Mouse (Mus musculus): ENCODE results near the gene Rnf5. TPM values are rescaled to one million over a fixed set of nuclear protein-coding genes. Genes with fewer than 3 reads are reported as not detected.
A peak's percentile ranks its signal among the peaks of the same experiment; 100 is the strongest.

The Rnf5 gene
- polyA plus RNA-seq, 1 experiment from 2014 or later, result 88.4 TPM

GRCm38 (mm10) chr17:34604061-34604508, 595 bp upstream of the Rnf5 start, which contains the start of gene Agpat1:
Gene Agpat1, plus strand, starts transcription at chr17:34604262.
- H3K9ac ChIP-seq, result peak within 1 kb of the TSS; percentile 94
- peak within 1 kb of the TSS; percentile 97 for H3K4me2 ChIP-seq
- H3K27ac ChIP-seq (replicated peaks), result peak within 1 kb of the TSS; percentile 89
- peaks cover 23% of the 10 kb centered on the region for H3K36me3 ChIP-seq (replicated peaks)
- H3K9me3 ChIP-seq (replicated peaks), result no peaks in the 10 kb centered on the region
- H3K4me1 ChIP-seq (replicated peaks), result peaks cover 73% of the 10 kb centered on the region
- H3K27me3 ChIP-seq, result no peaks in the 10 kb centered on the region
- ATAC-seq (ENCODE audit: insufficient read depth), result peak; percentile 79
- peak within 1 kb of the TSS; percentile 89 for H3K4me3 ChIP-seq (replicated peaks)
- WGBS (ENCODE audit: insufficient replicate concordance), result 0% methylated on average over 35 of the region's 35 CpGs

- 85% methylated on average over 12 of the region's 12 CpGs for whole genome bisulfite sequencing (ENCODE audit: insufficient replicate concordance)
- Histone ChIP-seq H3K4me2 (peak overlapping the region; percentile 97), H3K27ac (replicated peaks) (no peak overlapping the region), H3K9ac (0 out of 2 replicates have a peak overlapping the region, but pooled peaks have one; percentile 85), H3K4me3 (replicated peaks) (peak overlapping the region; percentile 89; the same call in 1 of the 2 replicates), H3K36me3 (replicated peaks) (peaks cover 20% of the 10 kb centered on the region), H3K9me3 (replicated peaks) (no peaks in the 10 kb centered on the region), H3K27me3 (no peaks in the 10 kb centered on the region), H3K4me1 (replicated peaks) (peaks cover 70% of the 10 kb centered on the region)
- no peak for ATAC-seq (ENCODE audit: insufficient read depth)
These were observed 1.7 kb downstream of the Rnf5 start for GRCm38 (mm10) chr17:34601796-34602195.

- Histone ChIP-seq H3K4me3 (replicated peaks) (no peak overlapping the region), H3K4me1 (replicated peaks) (peaks cover 60% of the 10 kb centered on the region), H3K9me3 (replicated peaks) (no peaks in the 10 kb centered on the region), H3K36me3 (replicated peaks) (peaks cover 34% of the 10 kb centered on the region), H3K27ac (replicated peaks) (no peak overlapping the region), H3K9ac (no peak overlapping the region), H3K4me2 (no peak overlapping the region), H3K27me3 (no peaks in the 10 kb centered on the region)
- no peak for ATAC-seq (ENCODE audit: insufficient read depth)
- 71% methylated on average over 9 of the region's 9 CpGs for WGBS (ENCODE audit: insufficient replicate concordance)
These were observed 3.6 kb downstream of the Rnf5 start for GRCm38 (mm10) chr17:34599891-34600290.

GRCm38 (mm10) chr17:34597566-34598095, 5.9 kb downstream of the Rnf5 start, which contains the start of gene Ager:
Gene Ager, plus strand, starts transcription at chr17:34597862.
- peaks cover 70% of the 10 kb centered on the region for H3K4me1 ChIP-seq (replicated peaks)
- no peak within 1 kb of the TSS for H3K4me3 ChIP-seq (replicated peaks)
- no peak for ATAC-seq (ENCODE audit: insufficient read depth)
- no peak within 1 kb of the TSS for H3K4me2 ChIP-seq
- no peaks in the 10 kb centered on the region for H3K27me3 ChIP-seq
- no peak within 1 kb of the TSS for H3K9ac ChIP-seq
- 21% methylated on average over 6 of the region's 6 CpGs for WGBS (ENCODE audit: insufficient replicate concordance)
- no peak within 1 kb of the TSS for H3K27ac ChIP-seq (replicated peaks)
- no peaks in the 10 kb centered on the region for H3K9me3 ChIP-seq (replicated peaks)
- H3K36me3 ChIP-seq (replicated peaks), result peaks cover 44% of the 10 kb centered on the region

GRCm38 (mm10) chr17:34596098-34596497, 7.4 kb downstream of the Rnf5 start:
- 67% methylated on average over 8 of the region's 8 CpGs for WGBS (ENCODE audit: insufficient replicate concordance)
- Histone ChIP-seq H3K4me2 (no peak overlapping the region), H3K4me1 (replicated peaks) (peaks cover 73% of the 10 kb centered on the region), H3K4me3 (replicated peaks) (no peak overlapping the region), H3K27me3 (no peaks in the 10 kb centered on the region), H3K36me3 (replicated peaks) (peaks cover 35% of the 10 kb centered on the region), H3K27ac (replicated peaks) (no peak overlapping the region), H3K9me3 (replicated peaks) (no peaks in the 10 kb centered on the region), H3K9ac (no peak overlapping the region)
- ATAC-seq (ENCODE audit: insufficient read depth), result no peak

- H3K9me3 ChIP-seq (replicated peaks), result no peaks in the 10 kb centered on the region
- H3K27ac ChIP-seq (replicated peaks), result peak overlapping the region; percentile 87
- H3K27me3 ChIP-seq, result no peaks in the 10 kb centered on the region
- peaks cover 82% of the 10 kb centered on the region for H3K4me1 ChIP-seq (replicated peaks)
- 70% methylated on average over 34 of the region's 34 CpGs for WGBS (ENCODE audit: insufficient replicate concordance)
- peak overlapping the region; percentile 100 for H3K4me2 ChIP-seq
- peaks cover 23% of the 10 kb centered on the region for H3K36me3 ChIP-seq (replicated peaks)
- H3K9ac ChIP-seq, result peak overlapping the region; percentile 91; the same call in 1 of the 2 replicates
- no peak for ATAC-seq (ENCODE audit: insufficient read depth)
- H3K4me3 ChIP-seq (replicated peaks), result peak overlapping the region; percentile 84
These were observed 9.6 kb downstream of the Rnf5 start for GRCm38 (mm10) chr17:34593752-34594525.

GRCm38 (mm10) chr17:34592581-34593549, 10.6 kb downstream of the Rnf5 start:
- WGBS (ENCODE audit: insufficient replicate concordance), result 3% methylated on average over 32 of the region's 32 CpGs
- Histone ChIP-seq H3K27ac (replicated peaks) (peak overlapping the region; percentile 87), H3K9ac (peak overlapping the region; percentile 91), H3K9me3 (replicated peaks) (no peaks in the 10 kb centered on the region), H3K4me1 (replicated peaks) (peaks cover 83% of the 10 kb centered on the region), H3K27me3 (no peaks in the 10 kb centered on the region), H3K4me3 (replicated peaks) (peak overlapping the region; percentile 84), H3K4me2 (peak overlapping the region; percentile 100), H3K36me3 (replicated peaks) (peaks cover 23% of the 10 kb centered on the region)
- no peak for ATAC-seq (ENCODE audit: insufficient read depth)

- peak; percentile 56 for ATAC-seq (ENCODE audit: insufficient read depth)
- Histone ChIP-seq H3K4me3 (replicated peaks) (peak overlapping the region; percentile 84), H3K27me3 (no peaks in the 10 kb centered on the region), H3K36me3 (replicated peaks) (peaks cover 23% of the 10 kb centered on the region), H3K27ac (replicated peaks) (peak overlapping the region; percentile 87), H3K4me2 (peak overlapping the region; percentile 100), H3K4me1 (replicated peaks) (peaks cover 81% of the 10 kb centered on the region), H3K9ac (peak overlapping the region; percentile 91), H3K9me3 (replicated peaks) (no peaks in the 10 kb centered on the region)
- WGBS (ENCODE audit: insufficient replicate concordance), result 1% methylated on average over 35 of the region's 35 CpGs
These were observed 11.5 kb downstream of the Rnf5 start for GRCm38 (mm10) chr17:34591994-34592375.

- peak within 1 kb of the TSS; percentile 100 for H3K4me2 ChIP-seq
- H3K27ac ChIP-seq (replicated peaks), result peak within 1 kb of the TSS; percentile 87
- peak within 1 kb of the TSS; percentile 84 for H3K4me3 ChIP-seq (replicated peaks)
- ATAC-seq (ENCODE audit: insufficient read depth), result no peak
- WGBS (ENCODE audit: insufficient replicate concordance), result 5% methylated on average over 21 of the region's 21 CpGs
- H3K36me3 ChIP-seq (replicated peaks), result peaks cover 23% of the 10 kb centered on the region
- peak within 1 kb of the TSS; percentile 91 for H3K9ac ChIP-seq
- H3K9me3 ChIP-seq (replicated peaks), result no peaks in the 10 kb centered on the region
- peaks cover 83% of the 10 kb centered on the region for H3K4me1 ChIP-seq (replicated peaks)
- H3K27me3 ChIP-seq, result peaks cover 3% of the 10 kb centered on the region; the same call in 1 of the 2 replicates
These were observed 12.2 kb downstream of the Rnf5 start, which contains the start of gene Pbx2 for GRCm38 (mm10) chr17:34591029-34591993. Gene Pbx2, plus strand, starts transcription at chr17:34591266.
